Mouse (Mus musculus) olfactory bulb, adult 2 months (tissue): Measurements from ENCODE around the gene Cradd.

ENCODE experiments used
- CTCF ChIP-seq: fragments of 200-500 bp; IDR thresholded peaks from 2 replicates; pipeline ENCODE4 v1.5.1; 2012; ENCODE audit warnings: low read depth, mild to moderate bottlenecking, low read length, moderate library complexity; ENCODE audit not compliant: insufficient read depth
- POLR2A ChIP-seq: fragments of 200-500 bp; IDR thresholded peaks from 2 replicates; pipeline ENCODE4 v1.6.1; 2012; ENCODE audit warnings: mild to moderate bottlenecking, low read depth, low read length, moderate library complexity; ENCODE audit not compliant: insufficient read depth

GRCm38 (mm10) chr10:95302211-95303163 lies 21.4 kb downstream of the Cradd start:
- TF ChIP-seq CTCF (no peak), POLR2A (no peak)
